Mouse (Mus musculus): Measurements from ENCODE around the gene Tspan11.

The Tspan11 gene

DNA sequence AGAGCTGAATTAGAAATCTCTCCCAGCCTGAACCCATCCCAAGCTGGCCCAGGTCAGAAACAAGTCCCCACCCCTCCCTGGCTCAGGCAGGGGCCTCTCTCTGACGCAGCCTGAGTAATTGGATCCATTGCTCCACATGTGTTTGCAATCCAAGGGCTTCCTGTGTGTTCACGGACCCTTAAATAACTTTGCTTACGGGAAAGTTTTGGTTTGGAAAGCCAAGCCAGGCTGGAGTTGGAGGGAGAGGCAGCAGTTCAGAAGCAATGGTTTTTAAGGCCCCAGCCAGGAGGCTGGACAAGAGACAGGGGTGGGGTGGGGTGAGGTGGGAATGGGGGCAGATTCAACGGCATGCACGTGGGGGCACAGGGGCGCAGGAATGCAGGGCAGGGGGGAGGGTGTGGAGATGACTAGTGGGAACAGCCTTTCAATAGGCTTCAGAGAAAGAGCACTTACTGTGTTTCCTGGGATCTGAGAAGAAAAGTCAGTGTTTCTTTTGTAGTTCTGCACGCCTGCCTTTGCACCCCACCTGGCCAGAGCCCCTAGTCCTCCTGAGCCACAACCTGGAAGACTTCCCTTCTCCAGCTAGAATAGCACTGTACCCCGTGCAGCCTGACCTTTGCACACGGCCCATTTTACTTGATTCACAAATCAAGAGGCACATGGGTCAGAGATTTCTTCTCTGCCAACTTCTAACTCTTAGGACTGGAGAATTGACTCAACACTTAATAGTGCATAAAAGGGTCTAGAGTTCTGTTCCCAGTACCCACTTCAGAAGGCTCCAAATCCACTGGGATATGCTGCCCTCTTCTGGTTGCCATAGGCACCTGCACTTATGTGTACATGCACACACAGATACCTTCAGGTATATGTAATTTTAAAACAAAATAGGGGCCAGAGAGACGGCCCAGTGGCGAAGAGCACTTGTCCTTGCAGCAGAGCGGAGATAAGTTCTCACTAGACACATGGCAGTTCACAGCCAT is 16.8 kb upstream of the Tspan11 start:
- H3K27me3 ChIP-seq (ENCODE audit: insufficient read depth, low read length) = peaks cover 3% of the 10 kb centered on the region; the same call in 1 of the 2 replicates
- TF ChIP-seq NANOG (IDR thresholded peaks at IDR 0.05; ENCODE audit: borderline replicate concordance, low read length) (no peak), POU5F1 (IDR thresholded peaks at IDR 0.05; ENCODE audit: borderline replicate concordance, low read length) (no peak), CTCF (conservative IDR thresholded peaks at IDR 0.05; ENCODE audit: low read length) (peak; percentile 70)
- H3K9me3 ChIP-seq (ENCODE audit: low read length) = peaks cover 3% of the 10 kb centered on the region; the same call in 1 of the 2 replicates
- no peaks in the 10 kb centered on the region for H3K36me3 ChIP-seq (ENCODE audit: insufficient read depth, low read length)
- peaks cover 19% of the 10 kb centered on the region for H3K4me1 ChIP-seq (replicated peaks; ENCODE audit: low read depth, low read length)
- no peak overlapping the region for H3K4me3 ChIP-seq (replicated peaks; ENCODE audit: low read length)

- H3K4me1 ChIP-seq (replicated peaks; ENCODE audit: low read depth, low read length) = peaks cover 19% of the 10 kb centered on the region
- no peak for TF ChIP-seq CTCF (conservative IDR thresholded peaks at IDR 0.05; ENCODE audit: low read length)
- no peak for TF ChIP-seq POU5F1 (IDR thresholded peaks at IDR 0.05; ENCODE audit: borderline replicate concordance, low read length)
- TF ChIP-seq NANOG (IDR thresholded peaks at IDR 0.05; ENCODE audit: borderline replicate concordance, low read length) = no peak
- H3K4me3 ChIP-seq (replicated peaks; ENCODE audit: low read length) = no peak overlapping the region
- H3K36me3 ChIP-seq (ENCODE audit: insufficient read depth, low read length) = no peaks in the 10 kb centered on the region
- H3K27me3 ChIP-seq (ENCODE audit: insufficient read depth, low read length) = peaks cover 7% of the 10 kb centered on the region; the same call in 1 of the 2 replicates
- peaks cover 3% of the 10 kb centered on the region; the same call in 1 of the 2 replicates for H3K9me3 ChIP-seq (ENCODE audit: low read length)
These were observed 16.0 kb upstream of the Tspan11 start for GRCm38 (mm10) chr6:127871436-127871835.

DNA sequence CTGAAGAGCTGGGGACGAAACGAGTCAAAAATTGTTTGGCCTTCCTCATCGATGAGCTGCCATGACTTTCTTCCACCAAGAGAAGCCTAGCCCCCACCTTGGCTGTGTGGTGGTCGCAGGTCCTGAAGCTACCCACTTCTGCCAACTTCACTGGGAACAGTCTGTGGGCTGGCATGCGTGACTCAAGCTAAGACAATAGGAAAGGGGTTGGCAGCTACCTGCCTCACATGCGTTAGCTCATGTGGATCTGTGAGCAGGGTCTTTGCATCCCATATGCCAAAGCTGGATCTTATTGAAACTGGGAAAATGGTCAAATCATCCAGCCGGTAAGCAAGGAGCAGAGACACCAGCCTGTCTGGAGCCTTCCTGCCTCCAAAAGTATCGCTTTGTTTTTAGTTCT is 14.8 kb upstream of the Tspan11 start:
- TF ChIP-seq POU5F1 (IDR thresholded peaks at IDR 0.05; ENCODE audit: borderline replicate concordance, low read length) = no peak
- TF ChIP-seq CTCF (conservative IDR thresholded peaks at IDR 0.05; ENCODE audit: low read length) = no peak
- no peak for TF ChIP-seq NANOG (IDR thresholded peaks at IDR 0.05; ENCODE audit: borderline replicate concordance, low read length)
- H3K4me1 ChIP-seq (replicated peaks; ENCODE audit: low read depth, low read length) = peaks cover 19% of the 10 kb centered on the region
- peaks cover 3% of the 10 kb centered on the region; the same call in 1 of the 2 replicates for H3K9me3 ChIP-seq (ENCODE audit: low read length)
- H3K36me3 ChIP-seq (ENCODE audit: insufficient read depth, low read length) = no peaks in the 10 kb centered on the region
- H3K27me3 ChIP-seq (ENCODE audit: insufficient read depth, low read length) = peaks cover 7% of the 10 kb centered on the region; the same call in 1 of the 2 replicates
- H3K4me3 ChIP-seq (replicated peaks; ENCODE audit: low read length) = no peak overlapping the region

DNA sequence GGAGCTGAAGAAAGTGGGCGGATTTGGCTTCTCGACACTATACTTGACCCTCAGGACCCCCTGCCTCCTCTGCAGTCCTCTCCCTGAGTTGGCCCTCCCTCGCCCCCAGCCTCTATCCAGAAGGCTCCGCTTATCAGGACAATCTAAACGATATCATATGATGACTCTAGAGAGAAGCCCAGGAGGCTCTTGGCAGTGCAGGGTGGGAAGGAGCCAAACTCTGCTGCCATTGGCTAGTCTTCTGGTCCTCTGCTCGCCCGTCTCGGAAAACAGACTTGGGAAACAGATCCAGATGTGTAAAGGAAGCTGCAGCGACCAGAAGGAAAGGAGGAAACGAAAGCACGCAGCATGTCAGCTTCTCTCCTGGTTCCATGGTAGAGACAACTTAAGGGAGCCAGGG is 11.5 kb upstream of the Tspan11 start:
- H3K4me3 ChIP-seq (replicated peaks; ENCODE audit: low read length) = no peak overlapping the region
- H3K4me1 ChIP-seq (replicated peaks; ENCODE audit: low read depth, low read length) = no peaks in the 10 kb centered on the region
- TF ChIP-seq POU5F1 (IDR thresholded peaks at IDR 0.05; ENCODE audit: borderline replicate concordance, low read length) (no peak), NANOG (IDR thresholded peaks at IDR 0.05; ENCODE audit: borderline replicate concordance, low read length) (no peak), CTCF (conservative IDR thresholded peaks at IDR 0.05; ENCODE audit: low read length) (no peak)
- peaks cover 7% of the 10 kb centered on the region; the same call in 1 of the 2 replicates for H3K27me3 ChIP-seq (ENCODE audit: insufficient read depth, low read length)
- H3K9me3 ChIP-seq (ENCODE audit: low read length) = peaks cover 10% of the 10 kb centered on the region
- no peaks in the 10 kb centered on the region for H3K36me3 ChIP-seq (ENCODE audit: insufficient read depth, low read length)

- no peak overlapping the region for H3K4me3 ChIP-seq (replicated peaks; ENCODE audit: low read length)
- no peaks in the 10 kb centered on the region for H3K4me1 ChIP-seq (replicated peaks; ENCODE audit: low read depth, low read length)
- H3K27me3 ChIP-seq (ENCODE audit: insufficient read depth, low read length) = peaks cover 7% of the 10 kb centered on the region; the same call in 1 of the 2 replicates
- TF ChIP-seq POU5F1 (IDR thresholded peaks at IDR 0.05; ENCODE audit: borderline replicate concordance, low read length) (no peak), CTCF (conservative IDR thresholded peaks at IDR 0.05; ENCODE audit: low read length) (no peak), NANOG (IDR thresholded peaks at IDR 0.05; ENCODE audit: borderline replicate concordance, low read length) (no peak)
- peaks cover 10% of the 10 kb centered on the region for H3K9me3 ChIP-seq (ENCODE audit: low read length)
- H3K36me3 ChIP-seq (ENCODE audit: insufficient read depth, low read length) = no peaks in the 10 kb centered on the region
These were observed 11.0 kb upstream of the Tspan11 start for GRCm38 (mm10) chr6:127876436-127876835.

DNA sequence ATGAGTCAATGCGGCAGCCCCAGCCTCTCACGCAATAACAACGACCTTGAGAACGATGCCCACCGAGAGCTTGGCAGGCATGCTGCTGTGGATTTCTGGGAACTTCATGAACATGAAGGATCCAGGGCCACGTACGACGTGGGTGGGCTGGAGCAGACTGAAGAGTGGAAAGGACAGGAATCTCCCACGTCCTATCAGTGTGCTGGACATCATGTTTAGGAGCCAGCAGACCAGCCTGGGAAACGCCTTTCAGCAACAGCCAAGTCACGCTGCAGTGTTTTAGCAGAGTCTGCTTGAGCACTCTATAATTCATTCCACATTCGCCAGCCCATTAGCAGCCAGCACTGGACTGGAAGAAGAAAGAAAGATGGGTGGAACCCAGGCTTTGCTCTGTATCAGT is 10.4 kb upstream of the Tspan11 start:
- H3K27me3 ChIP-seq (ENCODE audit: insufficient read depth, low read length) = peaks cover 7% of the 10 kb centered on the region; the same call in 1 of the 2 replicates
- no peaks in the 10 kb centered on the region for H3K4me1 ChIP-seq (replicated peaks; ENCODE audit: low read depth, low read length)
- H3K36me3 ChIP-seq (ENCODE audit: insufficient read depth, low read length) = no peaks in the 10 kb centered on the region
- no peak overlapping the region for H3K4me3 ChIP-seq (replicated peaks; ENCODE audit: low read length)
- TF ChIP-seq NANOG (IDR thresholded peaks at IDR 0.05; ENCODE audit: borderline replicate concordance, low read length) (no peak), POU5F1 (IDR thresholded peaks at IDR 0.05; ENCODE audit: borderline replicate concordance, low read length) (no peak), CTCF (conservative IDR thresholded peaks at IDR 0.05; ENCODE audit: low read length) (no peak)
- H3K9me3 ChIP-seq (ENCODE audit: low read length) = peaks cover 10% of the 10 kb centered on the region

DNA sequence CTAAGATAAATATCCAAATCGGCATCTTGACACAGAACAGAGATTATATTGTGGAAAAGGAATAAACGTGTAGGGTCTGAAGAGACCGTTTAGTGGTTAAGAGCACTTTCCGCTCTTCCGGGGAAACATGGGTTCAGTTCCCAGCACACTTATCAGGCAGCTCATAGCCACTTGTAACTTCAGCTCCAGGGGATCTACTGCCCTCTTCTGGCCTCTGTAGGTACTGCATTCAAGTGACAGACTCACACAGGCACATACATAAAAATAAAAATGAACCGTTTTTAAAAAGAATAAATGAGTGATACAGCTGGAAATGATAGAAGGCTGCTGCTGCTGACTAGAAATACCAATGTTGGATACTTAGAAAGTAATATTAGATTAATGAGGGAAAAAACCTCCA is 7.9 kb upstream of the Tspan11 start:
- Histone ChIP-seq H3K4me1 (replicated peaks; ENCODE audit: low read depth, low read length) (no peaks in the 10 kb centered on the region), H3K36me3 (ENCODE audit: insufficient read depth, low read length) (no peaks in the 10 kb centered on the region), H3K27me3 (ENCODE audit: insufficient read depth, low read length) (peaks cover 12% of the 10 kb centered on the region; the same call in 1 of the 2 replicates), H3K9me3 (ENCODE audit: low read length) (peaks cover 7% of the 10 kb centered on the region), H3K4me3 (replicated peaks; ENCODE audit: low read length) (no peak overlapping the region)
- TF ChIP-seq NANOG (IDR thresholded peaks at IDR 0.05; ENCODE audit: borderline replicate concordance, low read length) = no peak
- TF ChIP-seq CTCF (conservative IDR thresholded peaks at IDR 0.05; ENCODE audit: low read length) = peak; percentile 52
- TF ChIP-seq POU5F1 (IDR thresholded peaks at IDR 0.05; ENCODE audit: borderline replicate concordance, low read length) = no peak

DNA sequence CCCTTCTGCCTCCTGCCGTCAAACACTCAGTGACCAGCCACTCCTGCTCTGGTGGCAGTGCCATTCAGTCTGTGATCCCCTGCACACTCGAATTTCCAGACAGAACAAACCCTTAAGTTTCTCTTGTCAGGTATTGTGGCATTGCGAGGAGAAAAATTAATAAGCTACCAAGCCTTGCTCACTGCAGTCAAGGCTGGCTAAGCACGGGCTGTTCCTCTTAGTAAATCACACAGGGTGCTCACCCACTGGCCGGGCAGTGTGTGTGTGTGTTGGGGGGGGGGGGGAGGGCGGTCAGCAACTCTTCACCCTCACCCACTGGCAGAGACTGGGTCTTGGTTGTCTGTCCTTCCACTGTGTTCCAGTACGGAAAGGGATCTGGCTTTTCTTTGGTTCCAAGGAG is 473 bp upstream of the Tspan11 start:
- Histone ChIP-seq H3K36me3 (ENCODE audit: insufficient read depth, low read length) (no peaks in the 10 kb centered on the region), H3K4me3 (replicated peaks; ENCODE audit: low read length) (no peak overlapping the region)
- TF ChIP-seq POU5F1 (IDR thresholded peaks at IDR 0.05; ENCODE audit: borderline replicate concordance, low read length) (no peak), CTCF (conservative IDR thresholded peaks at IDR 0.05; ENCODE audit: low read length) (no peak), NANOG (IDR thresholded peaks at IDR 0.05; ENCODE audit: borderline replicate concordance, low read length) (no peak)

More for the DNA sequence above, 473 bp upstream of the Tspan11 start:
- Histone ChIP-seq H3K4me1 (replicated peaks; ENCODE audit: low read depth, low read length) (peaks cover 15% of the 10 kb centered on the region), H3K27me3 (ENCODE audit: insufficient read depth, low read length) (peaks cover 48% of the 10 kb centered on the region), H3K9me3 (ENCODE audit: low read length) (no peaks in the 10 kb centered on the region)

Data from E14TG2a.4 (cell line).